Mouse (Mus musculus) heart, adult 2 months (tissue): Measurements from ENCODE around the gene Ntsr1. TPM values are rescaled to one million over a fixed set of nuclear protein-coding genes. Genes with fewer than 3 reads are reported as not detected.
A peak's percentile ranks its signal among the peaks of the same experiment; 100 is the strongest.

ENCODE experiments used
- DNase-seq, 2 experiments: peaks; one replicate each; pipeline ENCODE4 v3.0.0; 2021
- H3K27ac ChIP-seq: fragments of 200-600 bp; 2 replicates; pipeline ENCODE4 v1.8.1; 2022
- H3K27me3 ChIP-seq: fragments of 200-500 bp; 2 replicates; pipeline ENCODE4 v1.6.1; 2012; ENCODE audit warnings: mild to moderate bottlenecking, low read length, inconsistent platforms, mixed read lengths; ENCODE audit not compliant: control insufficient read depth, insufficient read depth
- H3K36me3 ChIP-seq: fragments of 200-500 bp; 2 replicates; pipeline ENCODE4 v1.6.1; 2012; ENCODE audit warnings: low read length, inconsistent platforms; ENCODE audit not compliant: control insufficient read depth, insufficient read depth
- H3K4me1 ChIP-seq: fragments of 200-500 bp; 2 replicates; pipeline ENCODE4 v1.6.1; 2011; ENCODE audit warnings: low read length; ENCODE audit not compliant: control insufficient read depth, insufficient read depth
- H3K4me3 ChIP-seq: fragments of 200-600 bp; 2 replicates; pipeline ENCODE4 v1.8.1; 2022
- H3K79me2 ChIP-seq: fragments of 200-500 bp; replicated peaks from 2 replicates; pipeline ENCODE4 v1.6.1; 2012; ENCODE audit warnings: mild to moderate bottlenecking, inconsistent platforms, low read length, moderate library complexity, mixed read lengths; ENCODE audit not compliant: control insufficient read depth, insufficient read depth
- H3K9ac ChIP-seq: fragments of 200-500 bp; 2 replicates; pipeline ENCODE4 v1.6.1; 2012; ENCODE audit warnings: low read depth, mild to moderate bottlenecking, control low read depth, inconsistent platforms, low read length, mixed read lengths
- CTCF ChIP-seq: fragments of 200-600 bp; IDR thresholded peaks from 2 replicates; pipeline ENCODE4 v1.8.1; 2022; ENCODE audit warnings: antibody characterized with exemption, mild to moderate bottlenecking, moderate library complexity
- EP300 ChIP-seq: fragments of 200-500 bp; IDR thresholded peaks from 2 replicates; pipeline ENCODE4 v1.6.1; 2011; ENCODE audit warnings: low read depth, low read length, control low read depth; ENCODE audit not compliant: insufficient read depth
- POLR2A ChIP-seq: fragments of 200-500 bp; IDR thresholded peaks from 2 replicates; pipeline ENCODE4 v1.6.1; 2011; ENCODE audit warnings: mild to moderate bottlenecking, low read depth, low read length, control low read depth; ENCODE audit not compliant: insufficient read depth
- WGBS: fragments of 180-500 bp; shearing (Covaris S2); methylation state at CpG from one replicate; pipeline ENCODE4 v1.1.7; 2018; 5-methylcytosine and 5-hydroxymethylcytosine counted together
- intact Hi-C: fragments of 180-260 bp; cut with DNase I; formaldehyde crosslinking; loops from one replicate; pipeline ENCODE4 v1.15.1; 2025
- polyA plus RNA-seq: library from polyadenylated mRNA; depleted of rRNA; stranded (reverse); fragments of >200 nt; gene quantifications from 2 replicates; pipeline ENCODE4 v1.2.3, GENCODE M21; 2012
- total RNA-seq, 2 experiments: library from RNA; stranded (reverse); gene quantifications; 2 replicates each; pipeline ENCODE4 v1.2.3; 2021

Gene Ntsr1
- total and polyA plus RNA-seq, 3 experiments: not detected

GRCm38 (mm10) chr2:180560245-180560644 is 60.5 kb downstream of the Ntsr1 start:
- Histone ChIP-seq H3K4me3 (no peak overlapping the region), H3K27ac (no peak overlapping the region), H3K36me3 (no peaks in the 10 kb centered on the region), H3K79me2 (no peaks in the 10 kb centered on the region), H3K27me3 (no peaks in the 10 kb centered on the region), H3K9ac (no peak overlapping the region), H3K4me1 (no peaks in the 10 kb centered on the region)
- 45% methylated on average over 5 of the region's 5 CpGs for WGBS
- TF ChIP-seq EP300 (no peak), CTCF (peak; percentile 60)
- intact Hi-C loops: no loop called here
- no peak for DNase-seq

- intact Hi-C loops: no loop called here
- H3K9ac ChIP-seq: no peak overlapping the region
- no peaks in the 10 kb centered on the region for H3K27me3 ChIP-seq
- TF ChIP-seq CTCF (no peak), POLR2A (no peak), EP300 (no peak)
- no peak overlapping the region for H3K27ac ChIP-seq
- no peaks in the 10 kb centered on the region for H3K4me1 ChIP-seq
- DNase-seq: no peak
- no peak overlapping the region for H3K4me3 ChIP-seq
- no peaks in the 10 kb centered on the region for H3K79me2 ChIP-seq
- no peaks in the 10 kb centered on the region for H3K36me3 ChIP-seq
- 40% methylated on average over 5 of the region's 5 CpGs for WGBS
Observed at GRCm38 (mm10) chr2:180562146-180562545, 62.4 kb downstream of the Ntsr1 start.

- 47% methylated on average over 6 of the region's 6 CpGs for WGBS
- intact Hi-C loops: no loop called here
Observed at GRCm38 (mm10) chr2:180563296-180563695, 63.5 kb downstream of the Ntsr1 start.

GRCm38 (mm10) chr2:180563841-180564240 is 64.1 kb downstream of the Ntsr1 start:
- intact Hi-C loops: no loop called here
- no peak overlapping the region for H3K9ac ChIP-seq
- H3K79me2 ChIP-seq: no peaks in the 10 kb centered on the region
- no peak overlapping the region for H3K4me3 ChIP-seq
- no peak overlapping the region for H3K27ac ChIP-seq
- H3K4me1 ChIP-seq: no peaks in the 10 kb centered on the region
- no peaks in the 10 kb centered on the region for H3K36me3 ChIP-seq
- WGBS: 52% methylated on average over 5 of the region's 5 CpGs
- DNase-seq: no peak
- no peaks in the 10 kb centered on the region for H3K27me3 ChIP-seq
- TF ChIP-seq POLR2A (no peak), EP300 (no peak), CTCF (no peak)

More at GRCm38 (mm10) chr2:180563296-180563695, 63.5 kb downstream of the Ntsr1 start:
- DNase-seq: no peak
- Histone ChIP-seq H3K4me3 (no peak overlapping the region), H3K27me3 (no peaks in the 10 kb centered on the region), H3K4me1 (no peaks in the 10 kb centered on the region), H3K36me3 (no peaks in the 10 kb centered on the region), H3K79me2 (no peaks in the 10 kb centered on the region), H3K9ac (no peak overlapping the region), H3K27ac (no peak overlapping the region)
- TF ChIP-seq CTCF (no peak), POLR2A (no peak), EP300 (no peak)

- Histone ChIP-seq H3K4me1 (peaks cover 2% of the 10 kb centered on the region), H3K27me3 (no peaks in the 10 kb centered on the region), H3K36me3 (no peaks in the 10 kb centered on the region), H3K4me3 (no peak overlapping the region), H3K9ac (no peak overlapping the region), H3K27ac (no peak overlapping the region), H3K79me2 (no peaks in the 10 kb centered on the region)
- TF ChIP-seq CTCF (peak; percentile 81), EP300 (no peak)
- 33% methylated on average over 13 of the region's 13 CpGs for WGBS
- DNase-seq: peak; percentile 32 to 60
- intact Hi-C loops: loop anchor here (1.0 kb wide), 1 partner anchor 12 kb away; no protein-coding TSS in a partner anchor
Observed at GRCm38 (mm10) chr2:180566240-180566913, 66.6 kb downstream of the Ntsr1 start.

GRCm38 (mm10) chr2:180569028-180569643 is 69.4 kb downstream of the Ntsr1 start:
- no peaks in the 10 kb centered on the region for H3K79me2 ChIP-seq
- no peak overlapping the region for H3K9ac ChIP-seq
- H3K36me3 ChIP-seq: no peaks in the 10 kb centered on the region
- H3K4me1 ChIP-seq: peaks cover 2% of the 10 kb centered on the region
- H3K27ac ChIP-seq: no peak overlapping the region
- 9% methylated on average over 3 of the region's 3 CpGs for WGBS
- H3K27me3 ChIP-seq: no peaks in the 10 kb centered on the region
- intact Hi-C loops: no loop called here
- no peak for TF ChIP-seq POLR2A
- no peak for TF ChIP-seq CTCF
- no peak for TF ChIP-seq EP300
- H3K4me3 ChIP-seq: no peak overlapping the region
- DNase-seq: peak; percentile 71 to 77
